Mouse (Mus musculus) liver, embryonic 14.5 days (tissue): ENCODE results near the gene Tnr. TPM values are rescaled to one million over a fixed set of nuclear protein-coding genes. Genes with fewer than 3 reads are reported as not detected.

Experiments used
- ATAC-seq: fragments of 200-750 bp; cut with Nextera tagmentation; 2 replicates; pipeline ENCODE4 v1.8.0; 2017; ENCODE audit warnings: moderate number of reproducible peaks, mild to moderate bottlenecking, moderate library complexity; ENCODE audit not compliant: insufficient read depth
- DNase-seq, 3 experiments: peaks; one replicate each; pipeline ENCODE4 v3.0.0-alpha.2; 2012 to 2013; ENCODE audit warnings: low read depth in 3 of 3, low spot score in 3 of 3
- H3K27ac ChIP-seq: fragments of 300-500 bp; sonication (generic); 2 replicates; pipeline ENCODE4 v1.5.1; 2014; ENCODE audit warnings: moderate library complexity, mild to moderate bottlenecking, control low read depth, inconsistent platforms
- H3K27me3 ChIP-seq: fragments of 300-500 bp; sonication (generic); 2 replicates; pipeline ENCODE4 v1.6.1; 2014; ENCODE audit warnings: mild to moderate bottlenecking, low read length, moderate library complexity; ENCODE audit not compliant: control insufficient read depth, insufficient read depth
- H3K36me3 ChIP-seq: fragments of 300-500 bp; sonication (generic); replicated peaks from 2 replicates; pipeline ENCODE4 v1.6.1; 2014; ENCODE audit warnings: low read depth; ENCODE audit not compliant: control insufficient read depth, insufficient read depth
- H3K4me1 ChIP-seq, 2 experiments: fragments of 200-500 bp in 1 of 2; fragments of 300-500 bp in 1 of 2; sonication (generic) in 1 of 2; replicated peaks; 2 replicates each; pipeline ENCODE4 v1.6.1; 2012 to 2014; ENCODE audit warnings: antibody characterized with exemption in 1 of 2, inconsistent platforms in 1 of 2, low read length in 1 of 2; ENCODE audit not compliant: control insufficient read depth in 2 of 2, insufficient read depth in 2 of 2
- H3K4me2 ChIP-seq: fragments of 300-500 bp; sonication (generic); 2 replicates; pipeline ENCODE4 v1.6.1; 2014; ENCODE audit warnings: low read depth, mild to moderate bottlenecking, control low read depth, moderate library complexity
- H3K4me3 ChIP-seq, 2 experiments: fragments of 200-500 bp in 1 of 2; fragments of 300-500 bp in 1 of 2; sonication (generic) in 1 of 2; 2 replicates each; pipeline ENCODE4 v1.5.1; 2012 to 2014; ENCODE audit warnings: low read depth in 2 of 2, low read length in 2 of 2, mild to moderate bottlenecking in 2 of 2, control low read depth in 1 of 2, inconsistent platforms in 1 of 2, moderate library complexity in 1 of 2; ENCODE audit not compliant: insufficient read depth in 1 of 2
- H3K9ac ChIP-seq: fragments of 300-500 bp; sonication (generic); replicated peaks from 2 replicates; pipeline ENCODE4 v1.6.1; 2014; ENCODE audit warnings: mild to moderate bottlenecking, control low read depth, moderate library complexity
- H3K9me3 ChIP-seq: fragments of 300-500 bp; sonication (generic); 2 replicates; pipeline ENCODE4 v1.6.1; 2016; ENCODE audit warnings: low read length, mixed read lengths; ENCODE audit not compliant: control insufficient read depth
- CTCF ChIP-seq: IDR thresholded peaks from 2 replicates; pipeline ENCODE4 v1.5.1; 2016; ENCODE audit warnings: antibody characterized with exemption, low read depth, control low read depth
- EP300 ChIP-seq: IDR thresholded peaks from 2 replicates; pipeline ENCODE4 v1.6.1; 2016; ENCODE audit warnings: antibody characterized with exemption, low read depth
- WGBS: fragments of 180-500 bp; shearing (Covaris S2); extraction: QIAGEN DNeasy Blood & Tissue Kit; methylation state at CpG from one replicate; pipeline ENCODE4 v1.1.7; 2014; ENCODE audit not compliant: insufficient replicate concordance; 5-methylcytosine and 5-hydroxymethylcytosine counted together
- polyA plus RNA-seq, 2 experiments: library from polyadenylated mRNA; depleted of rRNA in 1 of 2; stranded (reverse) in 1 of 2; unstranded in 1 of 2; fragments of >200 nt; fragmentation: Nextera tagmentation in 1 of 2; extraction: Ambion mirVana in 1 of 2; gene quantifications; 2 replicates each; pipeline versions ENCODE4 v1.2.1 to v1.2.3; 2012 to 2014

The Tnr gene
- polyA plus RNA-seq, 2 experiments = 0.02 to 0.03 TPM

- Histone ChIP-seq H3K4me2 (no peak overlapping the region), H3K9ac (no peak overlapping the region), H3K9me3 (no peaks in the 10 kb centered on the region), H3K36me3 (no peaks in the 10 kb centered on the region), H3K4me1 (no peaks in the 10 kb centered on the region), H3K27ac (no peak overlapping the region), H3K27me3 (no peaks in the 10 kb centered on the region), H3K4me3 (no peak overlapping the region)
- ATAC-seq = no peak
- no peak for DNase-seq
- TF ChIP-seq EP300 = no peak
- no peak for TF ChIP-seq CTCF
- 47% methylated on average over 7 of the region's 7 CpGs for WGBS
Measured at GRCm38 (mm10) chr1:159538076-159538475, 14.5 kb downstream of the Tnr start.

- H3K4me1 ChIP-seq = no peaks in the 10 kb centered on the region
- 56% methylated on average over 9 of the region's 9 CpGs for WGBS
- TF ChIP-seq EP300 = no peak
- no peaks in the 10 kb centered on the region for H3K27me3 ChIP-seq
- ATAC-seq = no peak
- H3K36me3 ChIP-seq = no peaks in the 10 kb centered on the region
- H3K9me3 ChIP-seq = no peaks in the 10 kb centered on the region
- H3K27ac ChIP-seq = no peak overlapping the region
- DNase-seq = no peak
- no peak overlapping the region for H3K4me3 ChIP-seq
- no peak overlapping the region for H3K9ac ChIP-seq
- no peak overlapping the region for H3K4me2 ChIP-seq
Measured at GRCm38 (mm10) chr1:159545470-159546145, 22.0 kb downstream of the Tnr start.

- no peak overlapping the region for H3K27ac ChIP-seq
- H3K36me3 ChIP-seq = no peaks in the 10 kb centered on the region
- no peaks in the 10 kb centered on the region for H3K4me1 ChIP-seq
- DNase-seq = no peak
- H3K4me3 ChIP-seq = no peak overlapping the region
- H3K9ac ChIP-seq = no peak overlapping the region
- no peaks in the 10 kb centered on the region for H3K9me3 ChIP-seq
- no peaks in the 10 kb centered on the region; the same call in 1 of the 2 replicates for H3K27me3 ChIP-seq
- no peak for TF ChIP-seq CTCF
- no peak for ATAC-seq
- WGBS = 35% methylated on average over 10 of the region's 10 CpGs
- no peak overlapping the region for H3K4me2 ChIP-seq
Measured at GRCm38 (mm10) chr1:159551036-159551435, 27.5 kb downstream of the Tnr start.

GRCm38 (mm10) chr1:159551591-159552442, 28.2 kb downstream of the Tnr start:
- Histone ChIP-seq H3K4me3 (no peak overlapping the region), H3K4me1 (no peaks in the 10 kb centered on the region), H3K36me3 (no peaks in the 10 kb centered on the region), H3K4me2 (no peak overlapping the region), H3K27me3 (no peaks in the 10 kb centered on the region; the same call in 1 of the 2 replicates), H3K9me3 (no peaks in the 10 kb centered on the region), H3K9ac (no peak overlapping the region), H3K27ac (no peak overlapping the region)
- TF ChIP-seq EP300 (no peak), CTCF (no peak)
- ATAC-seq (no peak), DNase-seq (no peak)
- WGBS = 28% methylated on average over 17 of the region's 17 CpGs

GRCm38 (mm10) chr1:159561616-159562015, 38.0 kb downstream of the Tnr start:
- no peak overlapping the region for H3K9ac ChIP-seq
- no peak for DNase-seq
- no peaks in the 10 kb centered on the region for H3K4me1 ChIP-seq
- WGBS = 54% methylated on average over 3 of the region's 3 CpGs
- TF ChIP-seq CTCF (no peak), EP300 (no peak)
- H3K27ac ChIP-seq = no peak overlapping the region
- no peaks in the 10 kb centered on the region for H3K27me3 ChIP-seq
- H3K4me3 ChIP-seq = no peak overlapping the region
- H3K4me2 ChIP-seq = no peak overlapping the region
- H3K9me3 ChIP-seq = no peaks in the 10 kb centered on the region
- ATAC-seq = no peak
- H3K36me3 ChIP-seq = no peaks in the 10 kb centered on the region
